ENCODE assay signal across 8 mouse cellular contexts in genomic region chr7:124708771-124709485, GRCm38 (mm10).
DNase-seq lines count a peak whose midpoint lies in the region; ATAC-seq lines count a peak whose summit lies in the region.

No protein-coding gene starts in this region.

- 43% methylated on average over 11 of the region's 11 CpGs for WGBS in forebrain, embryonic 15.5 days
- WGBS in forebrain, embryonic 12.5 days: 65% methylated on average over 11 of the region's 11 CpGs
- 60% methylated on average over 11 of the region's 11 CpGs for WGBS in embryonic facial prominence, embryonic 15.5 days
- 34% methylated on average over 11 of the region's 11 CpGs for WGBS in hindbrain, embryonic 16.5 days
- 39% methylated on average over 11 of the region's 11 CpGs for WGBS in midbrain, embryonic 15.5 days

- no peak overlapping the region for H3K4me2 ChIP-seq in forebrain, embryonic 15.5 days (replicated peaks)
- H3K4me2 ChIP-seq in forebrain, embryonic 12.5 days: no peak overlapping the region
- no peak overlapping the region for H3K4me2 ChIP-seq in embryonic facial prominence, embryonic 15.5 days (replicated peaks)
- H3K4me2 ChIP-seq in hindbrain, embryonic 16.5 days (ENCODE audit: low read length): no peak overlapping the region
- no peak overlapping the region for H3K4me2 ChIP-seq in midbrain, embryonic 15.5 days

- no peak overlapping the region for H3K4me3 ChIP-seq in forebrain, embryonic 15.5 days
- no peak overlapping the region for H3K4me3 ChIP-seq in forebrain, embryonic 12.5 days (replicated peaks)
- H3K4me3 ChIP-seq in embryonic facial prominence, embryonic 15.5 days (replicated peaks): no peak overlapping the region
- H3K4me3 ChIP-seq in hindbrain, embryonic 16.5 days (ENCODE audit: low read length): no peak overlapping the region
- no peak overlapping the region for H3K4me3 ChIP-seq in midbrain, embryonic 15.5 days

- peaks cover 20% of the 10 kb centered on the region for H3K4me1 ChIP-seq in forebrain, embryonic 15.5 days
- H3K4me1 ChIP-seq in forebrain, embryonic 12.5 days: peaks cover 10% of the 10 kb centered on the region
- no peaks in the 10 kb centered on the region for H3K4me1 ChIP-seq in embryonic facial prominence, embryonic 15.5 days
- H3K4me1 ChIP-seq in hindbrain, embryonic 16.5 days (ENCODE audit: control insufficient read depth, insufficient read depth, low read depth, low read length): peaks cover 12% of the 10 kb centered on the region
- H3K4me1 ChIP-seq in midbrain, embryonic 15.5 days: peaks cover 11% of the 10 kb centered on the region

- H3K9me3 ChIP-seq in forebrain, embryonic 15.5 days: no peaks in the 10 kb centered on the region
- H3K9me3 ChIP-seq in forebrain, embryonic 12.5 days: no peaks in the 10 kb centered on the region
- H3K9me3 ChIP-seq in embryonic facial prominence, embryonic 15.5 days (replicated peaks): no peaks in the 10 kb centered on the region
- no peaks in the 10 kb centered on the region for H3K9me3 ChIP-seq in hindbrain, embryonic 16.5 days (ENCODE audit: control insufficient read depth, low read length)
- no peaks in the 10 kb centered on the region for H3K9me3 ChIP-seq in midbrain, embryonic 15.5 days

- H3K27me3 ChIP-seq in forebrain, embryonic 15.5 days: no peaks in the 10 kb centered on the region
- H3K27me3 ChIP-seq in forebrain, embryonic 12.5 days: no peaks in the 10 kb centered on the region
- no peaks in the 10 kb centered on the region for H3K27me3 ChIP-seq in embryonic facial prominence, embryonic 15.5 days
- H3K27me3 ChIP-seq in hindbrain, embryonic 16.5 days (replicated peaks; ENCODE audit: control insufficient read depth, insufficient read depth, low read length): no peaks in the 10 kb centered on the region
- H3K27me3 ChIP-seq in midbrain, embryonic 15.5 days (replicated peaks): no peaks in the 10 kb centered on the region

- peak; percentile 65 for ATAC-seq in forebrain, embryonic 15.5 days (replicated peaks)
- ATAC-seq in forebrain, embryonic 12.5 days (ENCODE audit: low FRiP score): no peak
- peak; percentile 43; the same call in 1 of the 2 replicates for ATAC-seq in embryonic facial prominence, embryonic 15.5 days (ENCODE audit: insufficient number of reproducible peaks, low FRiP score, low TSS enrichment, low read depth)
- peak; percentile 54; the same call in 1 of the 2 replicates for ATAC-seq in hindbrain, embryonic 16.5 days
- ATAC-seq in midbrain, embryonic 15.5 days (replicated peaks): peak; percentile 60; the same call in 1 of the 2 replicates
- ATAC-seq in granulocyte monocyte progenitor cell, adult 5-6 weeks (replicated peaks; ENCODE audit: poor library complexity, severe bottlenecking): no peak

- H3K9ac ChIP-seq in forebrain, embryonic 15.5 days (replicated peaks): no peak overlapping the region
- no peak overlapping the region for H3K9ac ChIP-seq in forebrain, embryonic 12.5 days
- H3K9ac ChIP-seq in embryonic facial prominence, embryonic 15.5 days: no peak overlapping the region
- H3K9ac ChIP-seq in hindbrain, embryonic 16.5 days (ENCODE audit: low read depth, low read length): no peak overlapping the region; the same call in 1 of the 2 replicates
- no peak overlapping the region for H3K9ac ChIP-seq in midbrain, embryonic 15.5 days

- no peaks in the 10 kb centered on the region for H3K36me3 ChIP-seq in forebrain, embryonic 15.5 days
- H3K36me3 ChIP-seq in forebrain, embryonic 12.5 days (replicated peaks): no peaks in the 10 kb centered on the region
- no peaks in the 10 kb centered on the region for H3K36me3 ChIP-seq in embryonic facial prominence, embryonic 15.5 days
- H3K36me3 ChIP-seq in hindbrain, embryonic 16.5 days (ENCODE audit: control insufficient read depth, insufficient read depth, low read length): no peaks in the 10 kb centered on the region
- no peaks in the 10 kb centered on the region for H3K36me3 ChIP-seq in midbrain, embryonic 15.5 days (replicated peaks)

- DNase-seq in NIH3T3 (ENCODE audit: low read depth): peak; percentile 1
- no peak for DNase-seq in testis, postnatal 14 days (ENCODE audit: low spot score)

- H3K27ac ChIP-seq in forebrain, embryonic 15.5 days (replicated peaks): 0 out of 2 replicates have a peak overlapping the region, but pooled peaks have one; percentile 37
- H3K27ac ChIP-seq in forebrain, embryonic 12.5 days: no peak overlapping the region
- no peak overlapping the region for H3K27ac ChIP-seq in embryonic facial prominence, embryonic 15.5 days (replicated peaks)
- H3K27ac ChIP-seq in hindbrain, embryonic 16.5 days (ENCODE audit: low read depth, low read length): no peak overlapping the region
- H3K27ac ChIP-seq in midbrain, embryonic 15.5 days: 0 out of 2 replicates have a peak overlapping the region, but pooled peaks have one; percentile 13

Comparison
In these comparisons a context has a peak if more than half of its experiments do, and no peak if none do; other contexts are left out.
1. ATAC-seq: peak in forebrain, embryonic 15.5 days (single experiment), embryonic facial prominence, embryonic 15.5 days (single experiment), hindbrain, embryonic 16.5 days (single experiment) and midbrain, embryonic 15.5 days (single experiment); none in forebrain, embryonic 12.5 days (single experiment) and granulocyte monocyte progenitor cell, adult 5-6 weeks (single experiment).
2. H3K27ac ChIP-seq: peak in forebrain, embryonic 15.5 days (single experiment) and midbrain, embryonic 15.5 days (single experiment); none in forebrain, embryonic 12.5 days (single experiment), embryonic facial prominence, embryonic 15.5 days (single experiment) and hindbrain, embryonic 16.5 days (single experiment).